Mouse (Mus musculus) CH12.LX (cell line): ENCODE data around the gene Mctp1. TPM values are rescaled to one million over a fixed set of nuclear protein-coding genes. Genes with fewer than 3 reads are reported as not detected.

Experiments used
- DNase-seq: peaks from one replicate; pipeline ENCODE4 v3.0.0-alpha.2; 2013; ENCODE audit errors: extremely low read depth
- H3K27ac ChIP-seq: 2 replicates; pipeline ENCODE4 v1.5.1; 2012; ENCODE audit warnings: low read depth, mild to moderate bottlenecking, control low read depth, moderate library complexity; ENCODE audit not compliant: insufficient read depth
- H3K27me3 ChIP-seq: replicated peaks from 2 replicates; pipeline ENCODE3; 2012; ENCODE audit warnings: inconsistent platforms
- H3K36me3 ChIP-seq, 2 experiments: replicated peaks in 1 of 2; 2 replicates each; pipeline versions ENCODE3 to v1.6.1; 2012; ENCODE audit warnings: inconsistent platforms in 1 of 2, low read length in 1 of 2, mild to moderate bottlenecking in 1 of 2, mixed read lengths in 1 of 2, moderate library complexity in 1 of 2; ENCODE audit not compliant: control insufficient read depth in 1 of 2, insufficient read depth in 1 of 2
- H3K4me1 ChIP-seq, 2 experiments: 2 replicates each; pipeline ENCODE4 v1.6.1; 2012; ENCODE audit warnings: inconsistent platforms in 1 of 2, moderate library complexity in 1 of 2; ENCODE audit not compliant: insufficient read depth in 2 of 2, control insufficient read depth in 1 of 2
- H3K4me2 ChIP-seq: 2 replicates; pipeline ENCODE4 v1.6.1; 2012; ENCODE audit warnings: low read depth, mild to moderate bottlenecking, control low read depth; ENCODE audit not compliant: poor library complexity, insufficient read depth, severe bottlenecking
- H3K4me3 ChIP-seq, 3 experiments: fragments of 150-350 bp in 1 of 3; sonication (generic) in 1 of 3; replicated peaks in 1 of 3; 2 replicates each; pipeline versions ENCODE3 to v1.5.1; 2011 to 2012; ENCODE audit warnings: low read depth in 2 of 3, low read length in 2 of 3, mild to moderate bottlenecking in 2 of 3, moderate library complexity in 2 of 3, control low read depth in 1 of 3, improper control_type of control experiment in 1 of 3, inconsistent platforms in 1 of 3, mixed read lengths in 1 of 3; ENCODE audit not compliant: poor library complexity in 1 of 3
- H3K79me2 ChIP-seq: replicated peaks from 2 replicates; pipeline ENCODE4 v1.6.1; 2012; ENCODE audit warnings: mild to moderate bottlenecking, moderate library complexity; ENCODE audit not compliant: control insufficient read depth, poor library complexity, insufficient read depth, severe bottlenecking; ENCODE audit errors: extremely low read depth
- H3K9ac ChIP-seq: 2 replicates; pipeline ENCODE4 v1.6.1; 2012; ENCODE audit warnings: low read depth, mild to moderate bottlenecking, control low read depth, moderate library complexity; ENCODE audit not compliant: insufficient read depth
- H3K9me3 ChIP-seq: replicated peaks from 2 replicates; pipeline ENCODE3; 2012; ENCODE audit warnings: low read length, inconsistent platforms, mixed read lengths
- BHLHE40 ChIP-seq: IDR thresholded peaks from 2 replicates; pipeline ENCODE4 v1.6.1; 2011; ENCODE audit warnings: mild to moderate bottlenecking, low read depth, low read length, improper control_type of control experiment
- CHD1 ChIP-seq: IDR thresholded peaks from 2 replicates; pipeline ENCODE4 v1.6.1; 2012; ENCODE audit warnings: low read depth, low read length, improper control_type of control experiment, inconsistent platforms
- CHD2 ChIP-seq: IDR thresholded peaks from 2 replicates; pipeline ENCODE4 v1.6.1; 2011; ENCODE audit warnings: low read length, improper control_type of control experiment
- ELF1 ChIP-seq: IDR thresholded peaks from 2 replicates; pipeline ENCODE4 v1.6.1; 2014; ENCODE audit warnings: low read depth, mild to moderate bottlenecking, inconsistent platforms, low read length, improper control_type of control experiment
- ETS1 ChIP-seq: conservative IDR thresholded peaks from 2 replicates; pipeline ENCODE4 v1.6.1; 2012; ENCODE audit warnings: low read depth, mild to moderate bottlenecking, inconsistent platforms, low read length, improper control_type of control experiment, moderate library complexity
- GABPA ChIP-seq: IDR thresholded peaks from 2 replicates; pipeline ENCODE4 v1.6.1; 2012; ENCODE audit warnings: low read depth, low read length, improper control_type of control experiment, inconsistent platforms; ENCODE audit not compliant: insufficient replicate concordance
- HCFC1 ChIP-seq: IDR thresholded peaks from 2 replicates; pipeline ENCODE4 v1.6.1; 2012; ENCODE audit warnings: low read depth, mild to moderate bottlenecking, inconsistent platforms, low read length, improper control_type of control experiment
- IRF4 ChIP-seq: IDR thresholded peaks from 2 replicates; pipeline ENCODE4 v1.6.1; 2014; ENCODE audit warnings: low read depth, mild to moderate bottlenecking, inconsistent platforms, low read length, improper control_type of control experiment
- KAT2A ChIP-seq: IDR thresholded peaks from 2 replicates; pipeline ENCODE4 v1.6.1; 2012; ENCODE audit warnings: low read length, improper control_type of control experiment, inconsistent platforms; ENCODE audit not compliant: insufficient replicate concordance
- MAFK ChIP-seq: IDR thresholded peaks from 2 replicates; pipeline ENCODE4 v1.6.1; 2011; ENCODE audit warnings: low read length, improper control_type of control experiment; ENCODE audit not compliant: insufficient replicate concordance
- MAZ ChIP-seq: IDR thresholded peaks from 2 replicates; pipeline ENCODE4 v1.6.1; 2012; ENCODE audit warnings: low read depth, mild to moderate bottlenecking, inconsistent platforms, low read length, improper control_type of control experiment, moderate library complexity
- MXI1 ChIP-seq: IDR thresholded peaks from 2 replicates; pipeline ENCODE4 v1.6.1; 2011; ENCODE audit warnings: mild to moderate bottlenecking, low read depth, low read length, improper control_type of control experiment
- MYC ChIP-seq: IDR thresholded peaks from 2 replicates; pipeline ENCODE4 v1.6.1; 2011; ENCODE audit warnings: low read depth, mild to moderate bottlenecking, improper control_type of control experiment, low read length
- PAX5 ChIP-seq: IDR thresholded peaks from 2 replicates; pipeline ENCODE4 v1.6.1; 2012; ENCODE audit warnings: low read length, inconsistent platforms, mixed read lengths
- POLR2A ChIP-seq: IDR thresholded peaks from 2 replicates; pipeline ENCODE4 v1.6.1; 2011; ENCODE audit warnings: low read depth, mild to moderate bottlenecking, improper control_type of control experiment, low read length
- RAD21 ChIP-seq: IDR thresholded peaks from 2 replicates; pipeline ENCODE4 v1.6.1; 2011; ENCODE audit warnings: low read depth, mild to moderate bottlenecking, low read length, improper control_type of control experiment, moderate library complexity
- RCOR1 ChIP-seq: conservative IDR thresholded peaks from 2 replicates; pipeline ENCODE4 v1.6.1; 2012; ENCODE audit warnings: low read depth, mild to moderate bottlenecking, inconsistent platforms, low read length, improper control_type of control experiment
- SIN3A ChIP-seq: IDR thresholded peaks from 2 replicates; pipeline ENCODE4 v1.6.1; 2012; ENCODE audit warnings: low read length, improper control_type of control experiment, inconsistent platforms
- SMC3 ChIP-seq: IDR thresholded peaks from 2 replicates; pipeline ENCODE4 v1.6.1; 2011; ENCODE audit warnings: low read depth, low read length, improper control_type of control experiment
- TBP ChIP-seq: conservative IDR thresholded peaks from 2 replicates; pipeline ENCODE4 v1.6.1; 2011; ENCODE audit warnings: low read depth, low read length, improper control_type of control experiment
- TCF12 ChIP-seq: IDR thresholded peaks from 2 replicates; pipeline ENCODE4 v1.6.1; 2014; ENCODE audit warnings: low read depth, mild to moderate bottlenecking, inconsistent platforms, low read length, improper control_type of control experiment
- USF2 ChIP-seq: conservative IDR thresholded peaks from 2 replicates; pipeline ENCODE4 v1.6.1; 2011; ENCODE audit warnings: low read depth, low read length, improper control_type of control experiment
- ZKSCAN1 ChIP-seq: IDR thresholded peaks from 2 replicates; pipeline ENCODE4 v1.6.1; 2012; ENCODE audit warnings: low read depth, inconsistent platforms, low read length, improper control_type of control experiment, borderline replicate concordance
- ZMIZ1 ChIP-seq: IDR thresholded peaks from 2 replicates; pipeline ENCODE4 v1.6.1; 2012; ENCODE audit warnings: low read depth, mild to moderate bottlenecking, inconsistent platforms, low read length, improper control_type of control experiment
- ZNF384 ChIP-seq: IDR thresholded peaks from 2 replicates; pipeline ENCODE4 v1.6.1; 2012; ENCODE audit warnings: low read depth, low read length, improper control_type of control experiment, inconsistent platforms
- dilution Hi-C: fragments of 300-500 bp; cut with MboI; formaldehyde crosslinking; loops from 2 replicates; pipeline ENCODE4 v1.14.3; 2020; ENCODE audit warnings: low sequenced_read_pairs; ENCODE audit not compliant: extremely low pct_unique_long_range_greater_than_20kb, extremely low pct_ligation_motif_present
- in situ Hi-C: fragments of 300-500 bp; cut with MboI; formaldehyde crosslinking; loops from 3 replicates; pipeline ENCODE4 v1.14.3; 2019; ENCODE audit warnings: low sequenced_read_pairs, low pct_ligation_motif_present, low pct_unique_long_range_greater_than_20kb, mixed read lengths
- polyA plus RNA-seq: library from polyadenylated mRNA; unstranded; fragments of >175 nt; gene quantifications from 2 replicates; pipeline ENCODE4 v1.2.1, GENCODE M21; 2012; ENCODE audit warnings: low read depth; ENCODE audit not compliant: insufficient read length
- total RNA-seq, 2 experiments: library from RNA; depleted of rRNA; stranded (reverse); fragments of 300-350 nt in 1 of 2; fragments of >200 nt in 1 of 2; gene quantifications; 2 replicates each; pipeline ENCODE4 v1.2.3; 2012 to 2014

Gene Mctp1
- total and polyA plus RNA-seq, 3 experiments, result 3.0 to 5.3 (median 3.7) TPM

DNA sequence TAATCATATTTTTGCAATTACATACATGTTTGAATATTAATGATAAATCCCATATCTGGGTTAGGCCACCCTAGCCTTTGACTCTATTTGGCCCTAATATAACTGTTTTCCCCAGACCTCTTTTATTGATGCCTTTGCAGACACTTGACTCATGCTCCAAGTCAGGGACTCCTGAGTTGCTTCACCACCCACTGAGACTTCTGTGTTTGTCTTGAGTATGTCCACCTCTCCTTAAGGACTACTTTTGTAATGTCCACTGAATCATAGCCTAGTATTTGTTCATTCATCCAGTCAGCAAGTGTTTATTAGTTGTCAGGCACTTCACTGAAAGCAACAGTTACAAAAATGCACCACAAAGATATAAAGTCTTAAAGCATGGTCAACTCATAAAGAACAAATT is 235.8 kb downstream of the Mctp1 start:
- no peak for DNase-seq
- no peaks in the 10 kb centered on the region for H3K79me2 ChIP-seq
- no peak overlapping the region for H3K4me3 ChIP-seq
- TF ChIP-seq ELF1, result no peak
- TF ChIP-seq ETS1, result no peak
- no peak for TF ChIP-seq POLR2A
- TF ChIP-seq ZMIZ1, result no peak
- no peak for TF ChIP-seq HCFC1
- TF ChIP-seq ZNF384, result no peak
- TF ChIP-seq SIN3A, result no peak
- TF ChIP-seq TCF12, result no peak
- no peak for TF ChIP-seq IRF4
- no peak for TF ChIP-seq RAD21
- TF ChIP-seq PAX5, result no peak
- no peak for TF ChIP-seq RCOR1
- TF ChIP-seq TBP, result no peak
- no peak for TF ChIP-seq MYC
- no peak for TF ChIP-seq SMC3
- no peak for TF ChIP-seq KAT2A
- TF ChIP-seq ZKSCAN1, result no peak
- no peak for TF ChIP-seq GABPA
- TF ChIP-seq MXI1, result no peak
- TF ChIP-seq, all 38 proteins: peak for 0
- H3K9ac ChIP-seq, result no peak overlapping the region
- no peaks in the 10 kb centered on the region for H3K27me3 ChIP-seq
- in situ Hi-C loops (no loop called here), dilution Hi-C loops (no loop called here)
- H3K9me3 ChIP-seq, result no peaks in the 10 kb centered on the region
- H3K4me2 ChIP-seq, result no peak overlapping the region
- no peaks in the 10 kb centered on the region for H3K4me1 ChIP-seq
- no peak overlapping the region for H3K27ac ChIP-seq
- H3K36me3 ChIP-seq, result no peaks in the 10 kb centered on the region

- H3K36me3 ChIP-seq, result no peaks in the 10 kb centered on the region
- no peak for DNase-seq
- no peaks in the 10 kb centered on the region for H3K4me1 ChIP-seq
- no peaks in the 10 kb centered on the region for H3K79me2 ChIP-seq
- H3K27ac ChIP-seq, result no peak overlapping the region
- no peak for TF ChIP-seq MAZ
- TF ChIP-seq ZNF384, result no peak
- TF ChIP-seq RAD21, result no peak
- TF ChIP-seq USF2, result no peak
- TF ChIP-seq CHD1, result no peak
- no peak for TF ChIP-seq TCF12
- TF ChIP-seq MAFK, result no peak
- TF ChIP-seq PAX5, result no peak
- no peak for TF ChIP-seq BHLHE40
- TF ChIP-seq ZMIZ1, result no peak
- TF ChIP-seq CHD2, result no peak
- no peak for TF ChIP-seq SMC3
- TF ChIP-seq IRF4, result no peak
- H3K9me3 ChIP-seq, result no peaks in the 10 kb centered on the region
- no peaks in the 10 kb centered on the region for H3K27me3 ChIP-seq
- H3K4me3 ChIP-seq, result no peak overlapping the region
- no peak overlapping the region for H3K9ac ChIP-seq
- H3K4me2 ChIP-seq, result no peak overlapping the region
- in situ Hi-C loops, result no loop called here
- dilution Hi-C loops, result no loop called here
These were observed 236.2 kb downstream of the Mctp1 start for GRCm38 (mm10) chr13:76620525-76620924.
